Mouse (Mus musculus): ENCODE measurements around the gene Lyzl4.
A peak's percentile ranks its signal among the peaks of the same experiment; 100 is the strongest.
"Not testable (repeated sequence)": the region's sequence is repeated elsewhere in the genome, so short reads cannot be mapped to it uniquely, and the experiment has no call there.

The Lyzl4 gene

GRCm38 (mm10) chr9:121600861-121601427 is 41.0 kb downstream of the Lyzl4 start:
- peak; percentile 49 to 75 for DNase-seq (ENCODE audit: low spot score in 2 of 2)

DNA sequence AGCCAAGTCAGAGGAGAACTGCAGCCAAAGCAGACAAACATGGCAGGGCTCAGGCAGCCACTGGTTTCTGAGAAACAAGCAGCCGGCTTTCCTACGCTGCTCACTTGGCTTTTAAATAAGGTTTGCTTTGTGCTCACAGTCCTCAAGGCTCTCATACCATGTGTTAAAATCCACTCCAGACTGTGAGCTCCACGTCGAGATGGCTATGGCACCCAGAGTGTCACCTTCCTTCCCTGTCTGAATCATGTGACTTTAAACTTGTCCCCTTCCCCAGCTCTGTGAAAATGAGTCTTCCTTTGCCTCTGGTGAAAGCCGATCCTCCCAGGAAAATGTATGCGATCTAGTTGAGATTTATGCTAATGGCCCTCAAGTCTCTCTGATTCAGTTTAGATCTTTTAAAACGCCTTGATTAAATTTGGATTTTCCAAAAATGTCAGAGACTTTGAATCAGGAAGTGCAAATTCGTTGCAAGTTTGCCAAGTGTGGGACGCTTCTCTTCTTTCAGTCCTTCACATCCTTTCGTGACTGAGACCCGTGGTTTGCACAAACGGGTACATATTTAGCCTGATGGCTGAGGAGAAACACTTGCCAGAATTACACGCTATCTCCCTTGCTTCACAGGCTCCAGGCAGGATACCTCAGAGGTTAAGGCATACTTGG is 41.6 kb downstream of the Lyzl4 start:
- DNase-seq (ENCODE audit: low spot score in 2 of 2): peak; percentile 29 to 33

DNA sequence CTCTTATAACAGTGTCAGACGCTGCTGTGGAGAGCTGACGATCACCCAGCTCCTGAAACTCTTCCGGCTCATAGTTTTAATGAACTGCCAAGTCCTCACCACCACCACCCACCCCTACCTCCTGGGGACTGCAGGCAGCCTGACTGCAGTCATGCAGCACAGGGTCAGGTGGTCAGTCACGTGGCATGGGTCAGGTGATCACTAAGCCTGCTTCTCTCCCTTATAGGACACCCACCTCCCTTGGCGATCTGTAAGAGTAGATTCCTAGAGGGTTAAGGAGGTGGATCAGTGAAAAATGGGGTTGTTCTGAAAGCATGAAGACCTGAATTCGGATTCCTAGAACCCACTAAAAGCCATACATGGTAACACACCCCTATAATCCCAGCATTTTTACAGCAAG is 42.3 kb downstream of the Lyzl4 start:
- no peak for DNase-seq (ENCODE audit: low spot score in 2 of 2)

DNA sequence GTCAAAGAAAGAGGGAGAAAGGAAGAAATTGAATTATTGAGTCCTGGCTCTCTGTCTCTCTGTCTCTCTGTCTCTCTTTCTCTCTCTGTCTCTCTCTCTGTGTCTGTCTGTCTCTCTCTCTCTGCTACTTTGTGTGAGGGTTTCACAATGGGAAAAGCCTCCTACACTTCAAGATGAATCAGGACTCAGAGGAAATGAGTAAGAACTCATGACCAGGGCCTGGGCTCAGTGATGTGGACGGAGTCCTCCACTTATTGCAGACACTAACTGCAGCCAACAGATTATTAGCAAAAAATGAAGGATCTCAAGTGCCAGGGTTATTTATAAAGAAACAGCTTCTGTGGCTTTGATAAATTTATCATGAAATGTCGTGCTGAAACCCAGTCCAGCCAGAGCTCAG is 43.8 kb downstream of the Lyzl4 start:
- DNase-seq (ENCODE audit: low spot score in 2 of 2): no peak

GRCm38 (mm10) chr9:121594771-121595170 is 47.1 kb downstream of the Lyzl4 start:
- DNase-seq (ENCODE audit: low spot score in 2 of 2): no peak

DNA sequence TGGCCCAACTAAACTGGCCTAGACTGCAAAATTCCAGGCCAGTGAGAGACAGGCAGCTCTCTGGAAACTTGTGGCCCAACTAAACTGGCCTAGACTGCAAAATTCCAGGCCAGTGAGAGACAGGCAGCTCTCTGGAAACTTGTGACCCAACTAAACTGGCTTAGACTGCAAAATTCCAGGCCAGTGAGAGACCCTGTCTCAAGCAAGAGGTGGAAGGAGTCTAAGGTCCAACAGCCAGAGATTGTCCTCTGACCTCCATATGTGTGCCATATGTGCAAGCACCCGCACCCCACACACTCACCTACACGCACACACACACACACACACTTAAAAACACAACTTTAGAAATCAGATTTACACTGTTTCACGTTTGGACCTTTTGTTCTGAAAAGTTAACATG is 48.1 kb downstream of the Lyzl4 start:
- not testable (repeated sequence) for DNase-seq (ENCODE audit: low spot score in 2 of 2)

DNA sequence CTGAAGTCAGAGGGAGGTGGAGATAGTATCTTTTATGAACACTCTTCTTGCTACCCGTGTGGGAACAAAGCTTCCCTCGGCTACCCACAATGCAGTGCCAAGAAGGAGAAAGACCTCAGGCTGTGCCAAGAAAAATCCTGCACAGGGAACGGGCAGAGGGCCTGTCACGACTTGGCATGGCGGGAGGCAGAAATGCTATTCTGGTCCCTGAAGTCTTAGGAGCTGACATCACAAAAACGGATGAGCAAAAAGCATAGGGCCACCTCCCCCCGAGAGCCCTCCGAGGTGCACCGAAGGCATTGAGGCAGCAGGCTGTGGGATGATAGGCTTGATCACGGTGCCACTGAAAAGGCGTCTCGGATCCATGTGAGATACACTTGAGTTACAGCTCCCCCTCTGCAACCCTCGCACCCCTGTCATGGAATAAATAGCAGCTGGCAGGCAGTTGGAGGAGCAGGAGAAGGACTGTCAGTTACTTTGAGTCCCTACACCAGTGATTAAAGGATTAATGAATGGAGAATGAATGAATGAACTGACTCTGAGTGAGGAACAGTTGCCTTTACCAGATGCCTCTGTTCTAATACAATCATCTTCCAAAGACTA is 48.8 kb downstream of the Lyzl4 start:
- no peak for DNase-seq (ENCODE audit: low spot score in 2 of 2)

DNA sequence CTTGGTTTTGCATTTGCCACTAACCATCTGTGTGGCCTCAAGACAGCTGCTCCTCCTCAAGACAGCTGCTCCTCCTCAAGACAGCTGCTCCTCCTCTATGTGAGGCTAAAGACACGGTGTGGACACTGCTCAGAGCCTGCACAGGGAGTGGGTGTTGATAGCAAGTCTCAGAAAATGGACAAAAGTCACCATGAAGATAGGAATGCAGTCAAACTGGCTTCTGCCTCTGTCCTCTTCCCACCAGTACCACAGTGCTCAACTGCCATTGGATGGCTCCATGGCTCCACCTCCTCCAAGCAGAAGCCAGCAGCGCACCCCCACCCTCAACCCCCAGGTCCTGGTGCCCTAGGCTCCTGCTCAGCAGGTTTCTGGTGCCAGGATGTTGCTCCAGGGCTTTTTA is 52.4 kb downstream of the Lyzl4 start:
- no peak for DNase-seq (ENCODE audit: low spot score in 2 of 2)

DNA sequence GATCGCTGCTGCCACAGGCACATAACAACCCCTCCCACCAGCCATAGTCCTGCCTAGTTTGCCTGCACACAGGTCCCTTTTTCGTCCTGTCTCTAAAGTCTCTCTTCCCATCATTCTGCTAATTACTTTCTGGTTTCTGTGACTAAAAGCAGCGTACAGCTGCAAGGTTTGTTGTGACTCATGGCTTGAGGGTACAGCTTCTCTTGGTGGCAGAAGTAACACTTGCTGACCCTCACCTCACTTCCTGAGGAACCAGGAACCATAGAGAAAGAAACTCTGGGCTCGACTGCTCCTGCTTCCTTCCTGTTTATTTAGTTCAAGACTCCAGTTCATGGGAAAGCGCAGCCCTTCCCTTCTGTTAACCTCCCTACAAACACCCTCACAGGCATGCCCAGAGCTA is 67.5 kb downstream of the Lyzl4 start:
- no peak for DNase-seq (ENCODE audit: low spot score in 2 of 2)

- no peak for DNase-seq (ENCODE audit: low spot score in 2 of 2)
Observed at GRCm38 (mm10) chr9:121568451-121568850, 73.4 kb downstream of the Lyzl4 start.

GRCm38 (mm10) chr9:121566387-121566786 is 75.5 kb downstream of the Lyzl4 start:
- DNase-seq (ENCODE audit: low spot score in 2 of 2): no peak

DNA sequence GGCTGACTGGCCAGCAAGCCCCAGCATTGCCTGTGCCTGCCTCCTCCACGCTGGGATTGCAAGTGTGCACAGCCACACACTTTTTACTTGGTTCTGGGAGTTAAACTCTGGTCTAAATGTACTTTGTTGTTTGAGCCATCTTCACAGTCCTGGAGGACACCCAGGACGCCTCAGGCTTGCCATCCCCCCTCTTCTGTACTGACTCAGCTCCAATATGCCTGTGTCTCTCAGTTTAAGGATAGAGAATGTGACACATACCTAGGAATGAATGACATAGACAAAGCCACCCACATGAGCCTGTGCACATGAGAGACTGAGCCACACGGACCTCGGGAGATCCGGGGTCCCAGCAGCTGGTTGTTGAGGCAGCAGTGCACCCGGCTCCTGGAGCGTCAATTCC is 78.6 kb downstream of the Lyzl4 start:
- no peak for DNase-seq (ENCODE audit: low spot score in 2 of 2)

GRCm38 (mm10) chr9:121560515-121560914 is 81.4 kb downstream of the Lyzl4 start:
- DNase-seq (ENCODE audit: low spot score in 2 of 2): no peak

DNA sequence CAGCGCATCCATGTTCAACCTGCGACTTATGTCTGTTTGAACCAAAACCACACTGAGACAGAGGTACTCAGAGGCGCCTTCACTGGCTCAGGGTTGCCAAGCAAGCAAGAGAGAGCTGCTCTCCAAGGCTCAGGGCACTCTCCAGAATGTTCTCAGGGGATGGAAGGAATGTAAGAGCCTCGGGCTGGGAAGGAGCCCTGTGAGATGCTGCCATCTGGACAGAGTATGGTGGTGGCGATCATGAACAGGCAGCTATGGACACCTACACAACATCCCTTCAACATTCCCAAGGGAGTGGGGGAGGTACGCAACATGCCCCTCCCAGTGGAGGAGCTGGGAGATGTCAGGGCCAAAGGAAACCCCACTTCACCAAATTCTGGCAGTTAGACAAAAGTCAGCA is 83.7 kb downstream of the Lyzl4 start:
- no peak for DNase-seq (ENCODE audit: low spot score in 2 of 2)

DNA sequence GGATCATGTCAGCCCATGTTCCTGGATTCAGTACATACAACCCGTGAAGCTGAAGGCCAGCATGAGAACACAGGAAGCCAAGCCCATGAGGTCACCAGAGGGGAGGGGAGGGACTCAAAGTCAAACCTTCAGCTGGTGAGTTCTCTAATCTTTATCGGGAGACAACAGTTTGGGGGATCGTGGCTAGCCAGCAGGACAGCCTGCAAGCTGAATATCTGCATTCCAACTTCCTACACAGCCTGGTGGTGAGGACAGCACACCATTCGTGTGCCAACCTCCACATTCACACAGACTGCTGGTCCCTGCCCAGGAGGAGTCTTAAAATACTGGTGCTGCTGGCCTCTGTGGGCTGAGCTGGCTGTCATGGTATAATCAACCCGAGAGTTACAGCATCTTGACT is 85.0 kb downstream of the Lyzl4 start:
- peak in 1 of 2 experiments; percentile 40 for DNase-seq (ENCODE audit: low spot score in 2 of 2)

DNA sequence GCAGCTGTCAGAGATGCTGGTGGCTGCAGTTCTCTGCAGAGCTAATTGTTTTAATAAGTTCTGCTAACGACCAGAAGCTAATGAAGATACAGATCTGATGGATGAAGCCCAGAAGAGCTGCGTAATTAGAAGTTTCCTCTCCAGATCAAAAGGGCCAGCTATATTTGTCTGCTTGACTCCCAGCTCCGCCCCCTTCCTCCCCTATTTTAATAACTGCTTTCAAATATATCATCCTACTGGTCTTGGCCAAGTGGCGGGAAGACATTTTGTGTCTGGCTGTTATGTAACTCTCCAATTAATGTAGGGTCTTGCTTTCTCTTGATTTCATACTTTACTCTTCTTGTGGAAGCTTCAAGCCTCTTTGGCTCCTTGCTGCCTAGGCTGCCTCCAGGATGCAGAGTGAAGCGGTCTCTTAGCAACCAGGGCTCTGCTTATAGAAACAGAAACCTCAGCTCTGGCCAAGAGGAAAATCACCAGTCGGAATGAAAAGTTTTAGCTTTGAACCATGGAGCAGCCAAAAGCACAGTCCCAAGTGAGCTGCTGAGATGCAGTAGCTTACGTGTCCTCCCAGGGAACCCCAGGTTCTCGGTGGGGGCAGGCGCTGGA is 86.4 kb downstream of the Lyzl4 start:
- peak in 1 of 2 experiments; percentile 41 for DNase-seq (ENCODE audit: low spot score in 2 of 2)

- no peak for DNase-seq (ENCODE audit: low spot score in 2 of 2)
Observed at GRCm38 (mm10) chr9:121553643-121554042, 88.3 kb downstream of the Lyzl4 start.

DNA sequence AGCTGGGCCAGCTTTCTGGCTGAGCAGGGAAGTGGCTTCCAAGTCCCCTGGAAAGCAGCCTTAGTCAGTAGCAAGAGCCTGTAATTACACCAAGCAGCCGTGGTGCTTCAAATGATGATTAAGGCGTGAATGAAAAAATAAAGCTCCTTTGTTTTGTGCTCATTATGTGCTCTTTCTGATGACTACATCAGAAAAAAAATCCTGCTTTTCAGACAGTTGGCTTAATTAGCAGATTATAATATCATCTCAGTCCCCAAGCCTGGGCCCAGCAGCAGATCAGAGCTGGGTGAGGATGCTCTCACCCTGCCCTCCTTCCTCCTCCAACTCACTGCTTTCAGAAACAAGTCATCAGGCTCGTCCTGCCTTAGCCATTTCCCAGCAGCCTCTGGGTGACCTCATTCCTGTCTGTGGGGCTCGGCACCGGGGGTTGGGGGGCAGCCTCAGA is 91.5 kb downstream of the Lyzl4 start:
- no peak for DNase-seq (ENCODE audit: low spot score in 2 of 2)

DNA sequence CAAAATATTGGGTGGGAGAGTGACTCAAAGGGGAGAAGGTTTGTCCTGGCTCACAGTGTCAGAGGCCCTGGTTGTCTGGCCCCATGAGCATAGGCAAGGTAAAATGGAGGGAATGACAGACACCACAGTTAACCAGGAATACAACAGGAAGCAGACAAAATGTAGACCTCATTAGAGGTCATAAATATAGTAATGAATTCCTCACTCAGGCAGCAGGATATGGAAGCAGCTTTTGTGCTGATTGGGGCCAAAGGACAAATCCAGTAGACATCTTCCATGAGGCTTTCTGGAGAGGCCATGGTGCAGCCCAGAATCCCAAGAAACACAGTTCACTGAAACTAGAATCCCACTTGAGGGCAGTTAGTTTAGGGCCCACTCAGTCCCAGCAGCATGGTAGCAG is 92.5 kb downstream of the Lyzl4 start:
- no peak for DNase-seq (ENCODE audit: low spot score in 2 of 2)

- no peak for DNase-seq (ENCODE audit: low spot score in 2 of 2)
Observed at GRCm38 (mm10) chr9:121549010-121549409, 92.9 kb downstream of the Lyzl4 start.

GRCm38 (mm10) chr9:121547431-121547830 is 94.5 kb downstream of the Lyzl4 start:
- DNase-seq (ENCODE audit: low spot score in 2 of 2): no peak

- no peak for DNase-seq (ENCODE audit: low spot score in 2 of 2)
Observed at GRCm38 (mm10) chr9:121541530-121541929, 100.4 kb downstream of the Lyzl4 start.

DNA sequence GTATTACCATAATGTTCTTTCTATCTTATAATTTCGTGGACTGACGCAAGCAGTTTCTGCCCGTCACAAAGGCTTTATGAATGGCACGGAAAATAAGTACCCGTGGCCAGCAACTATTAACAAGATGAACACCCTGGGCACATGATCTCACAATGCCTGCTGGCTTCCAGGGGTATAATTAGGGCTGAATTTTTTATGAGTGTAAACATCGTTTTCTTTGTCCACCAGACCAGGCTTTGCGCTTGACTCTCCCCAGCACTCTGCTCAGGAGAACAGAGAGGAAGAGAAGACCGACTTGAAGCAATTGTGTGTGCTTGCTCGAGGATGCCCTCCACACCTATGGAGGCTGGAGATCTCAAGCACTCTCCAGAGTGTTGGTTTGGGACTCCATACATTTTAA is 109.3 kb downstream of the Lyzl4 start:
- no peak for DNase-seq (ENCODE audit: low spot score in 2 of 2)
